Mouse (Mus musculus): ENCODE results near the gene Celf1. TPM values are rescaled to one million over a fixed set of nuclear protein-coding genes. Genes with fewer than 3 reads are reported as not detected.

The Celf1 gene
- polyA plus RNA-seq, 1 experiment, result 10.4 TPM

DNA sequence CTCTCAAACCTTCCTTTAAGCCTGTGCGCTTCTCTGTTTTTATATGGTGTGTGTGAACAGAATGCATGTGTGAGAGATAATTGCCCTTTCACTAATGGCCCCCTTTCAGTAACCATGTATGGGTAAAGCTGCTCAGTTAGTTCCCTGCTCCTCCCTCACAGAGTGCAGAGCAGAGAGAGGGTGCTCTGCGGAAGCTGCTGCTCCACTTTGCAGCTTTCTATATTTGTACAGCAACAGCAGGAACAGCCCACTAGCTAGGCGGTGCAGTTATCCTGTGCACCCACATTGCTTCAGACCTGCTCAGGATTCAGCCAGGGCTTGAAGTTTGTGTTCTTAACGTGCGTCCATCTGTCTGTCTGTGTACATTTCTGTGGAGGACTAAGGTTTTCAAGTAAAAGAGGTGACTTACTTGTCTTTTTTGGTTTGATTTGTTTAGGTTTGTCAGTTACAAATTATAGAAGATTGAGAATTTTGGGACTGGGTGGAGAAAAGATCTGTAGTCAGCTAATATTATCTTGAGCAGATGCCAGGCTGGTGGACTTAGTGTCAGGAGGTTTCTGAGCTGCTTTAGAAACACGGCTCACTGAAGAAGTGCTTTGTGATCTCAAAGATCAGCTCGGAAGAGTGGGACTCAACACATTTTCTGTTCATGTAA, 24.8 kb downstream of the Celf1 start:
- H3K9me3 ChIP-seq, result no peaks in the 10 kb centered on the region
- peaks cover 8% of the 10 kb centered on the region for H3K36me3 ChIP-seq (replicated peaks; ENCODE audit: low read length)
- peak overlapping the region; percentile 64 for H3K4me3 ChIP-seq (replicated peaks)
- H3K4me1 ChIP-seq, result peaks cover 66% of the 10 kb centered on the region
- TF ChIP-seq FLI1 (IDR thresholded peaks at IDR 0.05; ENCODE audit: low read length), result no peak
- no peak for TF ChIP-seq GATA1 (IDR thresholded peaks at IDR 0.05; ENCODE audit: borderline replicate concordance, low read length)
- no peaks in the 10 kb centered on the region for H3K27me3 ChIP-seq (replicated peaks)

DNA sequence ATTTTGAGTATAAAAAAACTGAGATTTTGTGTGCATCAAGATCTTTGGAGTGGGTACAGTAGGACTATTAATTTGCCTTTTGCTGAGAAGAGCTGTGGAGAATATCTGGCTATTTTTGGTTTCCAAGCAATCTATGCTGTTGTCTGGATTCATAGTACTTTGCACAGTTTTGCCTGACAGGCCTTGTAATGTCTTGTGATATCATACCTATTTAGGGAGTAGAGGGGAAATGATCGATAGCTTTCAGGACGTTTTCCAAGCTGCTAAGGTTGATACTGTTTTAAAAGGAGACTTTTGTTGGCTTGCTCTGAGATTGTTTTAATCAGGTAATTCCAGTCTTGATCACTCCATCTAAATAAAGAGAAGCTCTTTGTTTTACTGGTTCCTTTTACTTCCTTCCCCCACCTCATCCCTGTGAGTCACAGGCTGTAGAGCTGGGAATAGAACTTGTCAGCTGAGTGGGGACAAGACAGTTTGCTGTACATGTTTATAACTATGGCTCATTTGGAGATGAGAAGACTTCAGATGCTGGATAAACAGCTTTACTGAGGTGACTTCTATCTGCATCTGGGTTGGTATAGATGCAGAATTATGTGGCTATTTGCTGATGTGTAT, 25.4 kb downstream of the Celf1 start:
- TF ChIP-seq FLI1 (IDR thresholded peaks at IDR 0.05; ENCODE audit: low read length) (no peak), GATA1 (IDR thresholded peaks at IDR 0.05; ENCODE audit: borderline replicate concordance, low read length) (no peak)
- Histone ChIP-seq H3K4me3 (replicated peaks) (no peak overlapping the region), H3K4me1 (peaks cover 69% of the 10 kb centered on the region), H3K27me3 (replicated peaks) (no peaks in the 10 kb centered on the region), H3K9me3 (no peaks in the 10 kb centered on the region), H3K36me3 (replicated peaks; ENCODE audit: low read length) (peaks cover 6% of the 10 kb centered on the region)

DNA sequence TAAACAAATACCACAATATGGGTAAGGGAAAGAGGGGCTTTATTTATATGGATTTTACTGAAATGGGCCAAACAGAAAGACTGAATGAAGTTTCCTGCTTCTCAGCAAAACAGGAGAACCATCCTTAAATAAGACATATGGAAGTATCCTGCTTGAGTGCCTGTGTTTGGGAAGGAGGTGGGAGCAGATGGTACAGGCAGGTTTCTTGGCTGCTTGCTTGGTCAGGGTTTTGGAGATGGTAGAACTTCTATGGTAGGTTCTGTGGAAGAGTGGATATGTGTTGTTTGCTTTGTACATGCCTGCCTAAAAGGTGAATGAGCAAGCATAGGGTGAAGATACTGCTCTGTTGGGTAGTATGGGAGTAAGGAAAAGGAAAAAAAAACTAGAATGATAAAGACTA, 30.4 kb downstream of the Celf1 start:
- H3K36me3 ChIP-seq (replicated peaks; ENCODE audit: low read length), result peaks cover 27% of the 10 kb centered on the region
- TF ChIP-seq GATA1 (IDR thresholded peaks at IDR 0.05; ENCODE audit: borderline replicate concordance, low read length) (no peak), FLI1 (IDR thresholded peaks at IDR 0.05; ENCODE audit: low read length) (no peak)
- H3K27me3 ChIP-seq (replicated peaks), result no peaks in the 10 kb centered on the region
- no peak overlapping the region for H3K4me3 ChIP-seq (replicated peaks)
- peaks cover 53% of the 10 kb centered on the region for H3K4me1 ChIP-seq
- H3K9me3 ChIP-seq, result no peaks in the 10 kb centered on the region

DNA sequence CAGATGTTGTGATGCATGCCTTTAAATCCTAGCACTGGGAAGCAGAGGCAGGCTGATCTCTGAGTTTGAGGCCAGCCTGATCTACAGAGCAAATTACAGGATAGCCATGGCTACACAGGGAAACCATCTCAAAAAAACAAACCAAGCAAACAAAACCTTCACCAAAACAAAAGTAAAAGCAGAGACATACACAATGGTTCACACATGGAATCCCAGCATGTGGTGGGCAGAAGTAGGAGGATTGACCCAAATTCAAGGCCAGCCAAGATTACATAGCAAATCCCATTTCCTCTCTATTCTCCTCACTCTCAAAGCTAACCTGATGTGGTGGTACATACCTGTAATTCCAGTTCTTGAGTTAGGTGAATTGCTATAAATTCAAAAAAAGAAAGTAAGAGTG, 33.9 kb downstream of the Celf1 start:
- TF ChIP-seq GATA1 (IDR thresholded peaks at IDR 0.05; ENCODE audit: borderline replicate concordance, low read length) (no peak), FLI1 (IDR thresholded peaks at IDR 0.05; ENCODE audit: low read length) (no peak)
- H3K4me3 ChIP-seq (replicated peaks), result no peak overlapping the region
- H3K9me3 ChIP-seq, result no peaks in the 10 kb centered on the region
- no peaks in the 10 kb centered on the region for H3K27me3 ChIP-seq (replicated peaks)
- peaks cover 42% of the 10 kb centered on the region for H3K4me1 ChIP-seq
- H3K36me3 ChIP-seq (replicated peaks; ENCODE audit: low read length), result peaks cover 34% of the 10 kb centered on the region

DNA sequence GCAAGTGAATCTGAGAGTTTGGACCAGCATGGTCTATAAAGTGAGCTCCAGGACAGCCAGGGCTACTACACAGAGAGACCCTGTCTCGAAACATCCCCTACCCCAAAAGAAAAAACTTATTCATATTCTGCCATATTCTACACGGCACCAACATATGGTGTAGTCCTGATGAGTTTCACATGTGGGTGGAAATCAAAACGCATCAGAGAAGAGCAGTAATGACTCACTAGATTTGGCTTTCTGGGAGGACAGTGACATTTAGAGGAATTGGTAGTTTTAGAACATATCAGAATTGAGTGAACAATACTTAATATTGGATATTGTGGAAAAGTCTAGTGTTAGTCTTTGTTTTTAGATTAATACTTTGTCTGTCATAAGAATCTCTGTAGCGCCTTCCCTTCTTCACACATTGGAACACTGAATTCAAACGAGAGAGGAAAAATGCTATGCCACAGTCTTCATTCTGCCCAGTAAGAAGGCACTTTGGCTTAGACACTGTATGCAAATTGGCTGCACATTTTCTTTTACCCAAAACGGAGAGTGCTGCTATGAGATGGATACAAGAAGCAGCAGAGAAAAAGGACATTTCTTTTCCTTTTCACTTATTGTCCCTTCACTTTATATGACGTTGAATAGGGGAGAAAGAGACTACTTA, 35.1 kb downstream of the Celf1 start:
- H3K4me3 ChIP-seq (replicated peaks), result no peak overlapping the region
- no peaks in the 10 kb centered on the region for H3K9me3 ChIP-seq
- peaks cover 30% of the 10 kb centered on the region for H3K4me1 ChIP-seq
- no peaks in the 10 kb centered on the region for H3K27me3 ChIP-seq (replicated peaks)
- TF ChIP-seq GATA1 (IDR thresholded peaks at IDR 0.05; ENCODE audit: borderline replicate concordance, low read length), result no peak
- no peak for TF ChIP-seq FLI1 (IDR thresholded peaks at IDR 0.05; ENCODE audit: low read length)
- H3K36me3 ChIP-seq (replicated peaks; ENCODE audit: low read length), result peaks cover 34% of the 10 kb centered on the region

DNA sequence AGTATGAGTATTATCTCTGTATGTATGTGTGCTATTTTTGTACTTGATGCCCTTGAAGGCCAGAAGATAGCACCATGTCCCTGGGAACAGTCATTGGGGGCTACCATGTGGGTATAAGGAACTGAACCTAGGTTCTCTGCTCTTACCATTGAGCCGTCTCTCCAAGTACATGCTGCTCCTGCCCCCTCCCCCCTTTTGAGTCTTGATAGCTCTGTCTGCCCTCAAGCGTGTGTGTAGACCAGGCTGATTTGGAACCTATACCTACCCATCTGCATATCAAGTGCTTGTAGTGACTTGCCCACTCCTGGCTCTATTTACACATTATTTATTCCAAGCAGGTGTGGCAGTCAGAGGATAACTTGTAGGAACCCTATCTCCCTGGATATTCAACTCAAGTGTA, 36.4 kb downstream of the Celf1 start:
- Histone ChIP-seq H3K4me1 (peaks cover 18% of the 10 kb centered on the region), H3K4me3 (replicated peaks) (no peak overlapping the region), H3K36me3 (replicated peaks; ENCODE audit: low read length) (peaks cover 33% of the 10 kb centered on the region), H3K9me3 (no peaks in the 10 kb centered on the region), H3K27me3 (replicated peaks) (no peaks in the 10 kb centered on the region)
- no peak for TF ChIP-seq FLI1 (IDR thresholded peaks at IDR 0.05; ENCODE audit: low read length)
- TF ChIP-seq GATA1 (IDR thresholded peaks at IDR 0.05; ENCODE audit: borderline replicate concordance, low read length), result no peak

DNA sequence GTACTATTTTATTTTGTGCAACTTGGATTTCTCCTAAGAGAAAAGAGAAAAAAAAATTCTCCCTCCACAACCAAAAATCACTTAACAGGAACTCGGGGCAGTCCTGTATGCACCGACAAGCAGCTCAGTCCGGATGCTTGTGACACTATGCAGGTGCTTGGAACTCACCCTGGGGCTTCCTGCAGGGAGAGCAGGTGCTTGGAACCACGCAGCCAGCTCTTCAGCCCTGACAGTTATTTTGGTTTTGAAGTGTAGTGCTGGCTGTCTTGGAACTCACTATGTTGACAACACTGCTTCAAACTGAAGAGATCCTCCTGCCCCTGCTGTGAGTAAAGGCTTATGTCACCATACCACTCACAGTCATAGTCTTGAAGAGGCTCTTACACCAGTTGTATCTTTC, 37.1 kb downstream of the Celf1 start:
- no peak overlapping the region for H3K4me3 ChIP-seq (replicated peaks)
- peaks cover 32% of the 10 kb centered on the region for H3K36me3 ChIP-seq (replicated peaks; ENCODE audit: low read length)
- H3K4me1 ChIP-seq, result peaks cover 22% of the 10 kb centered on the region
- no peaks in the 10 kb centered on the region for H3K9me3 ChIP-seq
- no peaks in the 10 kb centered on the region for H3K27me3 ChIP-seq (replicated peaks)
- no peak for TF ChIP-seq GATA1 (IDR thresholded peaks at IDR 0.05; ENCODE audit: borderline replicate concordance, low read length)
- TF ChIP-seq FLI1 (IDR thresholded peaks at IDR 0.05; ENCODE audit: low read length), result no peak

DNA sequence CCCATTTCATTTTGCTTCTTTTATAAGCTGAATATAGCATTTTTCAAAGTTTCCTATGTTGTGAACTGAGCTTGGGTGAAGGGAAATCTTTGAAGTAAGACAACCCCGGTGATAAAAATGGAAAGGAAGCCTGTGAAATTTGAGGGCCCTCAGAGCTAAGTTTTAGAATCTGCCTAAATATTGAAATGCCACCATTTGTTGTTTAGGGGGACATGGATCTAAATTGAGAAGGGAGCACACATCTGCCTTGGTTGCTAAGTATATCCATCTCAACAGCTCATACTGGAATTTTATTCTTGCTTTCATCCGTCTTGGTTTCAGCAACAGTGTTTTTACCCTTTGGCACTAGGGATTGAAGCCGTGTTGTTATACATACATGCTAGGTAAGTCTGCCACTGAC, 45.9 kb downstream of the Celf1 start:
- H3K27me3 ChIP-seq (replicated peaks), result no peaks in the 10 kb centered on the region
- TF ChIP-seq FLI1 (IDR thresholded peaks at IDR 0.05; ENCODE audit: low read length) (no peak), GATA1 (IDR thresholded peaks at IDR 0.05; ENCODE audit: borderline replicate concordance, low read length) (no peak)
- H3K36me3 ChIP-seq (replicated peaks; ENCODE audit: low read length), result peaks cover 18% of the 10 kb centered on the region

DNA sequence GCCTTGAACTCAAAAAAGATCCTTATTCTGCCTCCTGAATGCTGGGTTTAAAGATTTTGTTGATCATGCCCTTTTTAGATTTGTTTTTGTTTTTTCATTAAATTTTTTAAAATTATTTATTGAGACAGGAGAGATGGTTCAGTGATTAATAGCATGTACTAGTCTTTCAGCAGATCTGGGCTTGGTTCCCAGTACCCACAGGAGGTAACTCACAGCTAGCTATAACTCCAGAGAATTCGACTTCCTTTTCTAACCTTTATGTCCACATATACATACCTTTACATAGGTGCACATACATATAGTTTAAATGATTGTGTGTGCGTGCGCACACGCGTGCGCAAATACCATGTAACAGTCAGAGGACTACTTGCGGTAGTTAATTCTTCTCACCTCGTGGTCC, 68.4 kb downstream of the Celf1 start:
- no peak overlapping the region for H3K4me3 ChIP-seq (replicated peaks)
- TF ChIP-seq GATA1 (IDR thresholded peaks at IDR 0.05; ENCODE audit: borderline replicate concordance, low read length) (no peak), FLI1 (IDR thresholded peaks at IDR 0.05; ENCODE audit: low read length) (no peak)

More for the DNA sequence above, 45.9 kb downstream of the Celf1 start:
- H3K4me3 ChIP-seq (replicated peaks), result no peak overlapping the region
- no peaks in the 10 kb centered on the region for H3K9me3 ChIP-seq
- H3K4me1 ChIP-seq, result peaks cover 69% of the 10 kb centered on the region

DNA sequence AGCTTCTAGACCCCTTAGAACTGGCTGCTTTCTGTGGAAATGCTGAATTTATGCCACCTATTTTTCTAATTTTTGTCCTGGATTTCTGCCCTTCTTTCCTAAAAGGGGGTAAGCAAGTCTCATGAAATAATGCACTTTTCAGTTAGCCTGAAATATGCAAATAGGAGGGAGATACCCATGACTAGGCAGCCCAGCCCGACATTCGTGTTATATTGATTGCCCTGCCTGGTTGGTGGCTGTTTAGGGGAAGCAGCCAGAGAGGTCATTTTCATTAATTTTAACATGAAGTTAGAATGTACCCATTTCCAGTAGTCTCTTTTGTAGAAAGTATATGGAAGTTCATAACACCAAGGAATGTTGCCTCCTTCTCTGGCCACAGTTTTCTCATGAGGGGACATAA, 73.7 kb downstream of the Celf1 start:
- Histone ChIP-seq H3K9me3 (no peaks in the 10 kb centered on the region), H3K36me3 (replicated peaks; ENCODE audit: low read length) (peaks cover 95% of the 10 kb centered on the region), H3K4me3 (replicated peaks) (no peak overlapping the region), H3K27me3 (replicated peaks) (no peaks in the 10 kb centered on the region), H3K4me1 (peaks cover 39% of the 10 kb centered on the region)
- TF ChIP-seq GATA1 (IDR thresholded peaks at IDR 0.05; ENCODE audit: borderline replicate concordance, low read length) (no peak), FLI1 (IDR thresholded peaks at IDR 0.05; ENCODE audit: low read length) (no peak)

More for the DNA sequence above, 68.4 kb downstream of the Celf1 start:
- H3K36me3 ChIP-seq (replicated peaks; ENCODE audit: low read length), result peaks cover 97% of the 10 kb centered on the region
- peaks cover 18% of the 10 kb centered on the region for H3K4me1 ChIP-seq
- no peaks in the 10 kb centered on the region for H3K27me3 ChIP-seq (replicated peaks)
- no peaks in the 10 kb centered on the region for H3K9me3 ChIP-seq

Data from megakaryocyte, embryonic 14.5 days (primary cell).